Mouse (Mus musculus) myocyte (in vitro differentiated cells): ENCODE results near the gene Msh2. TPM values are rescaled to one million over a fixed set of nuclear protein-coding genes. Genes with fewer than 3 reads are reported as not detected.
"Not testable (repeated sequence)": the region's sequence is repeated elsewhere in the genome, so short reads cannot be mapped to it uniquely, and the experiment has no call there.

Source experiments
- H3K27me3 ChIP-seq: one replicate; pipeline ENCODE4 v1.6.1; 2011; ENCODE audit not compliant: control insufficient read depth, insufficient read depth, insufficient read length
- H3K36me3 ChIP-seq: one replicate; pipeline ENCODE4 v1.6.1; 2011; ENCODE audit not compliant: control insufficient read depth, insufficient read depth
- H3K4me2 ChIP-seq: one replicate; pipeline ENCODE4 v1.6.1; 2011; ENCODE audit warnings: low read depth, control low read depth
- H3K4me3 ChIP-seq: one replicate; pipeline ENCODE4 v1.5.1; 2011; ENCODE audit warnings: mild to moderate bottlenecking, control low read depth, moderate library complexity
- H3K79me2 ChIP-seq: one replicate; pipeline ENCODE4 v1.6.1; 2011; ENCODE audit not compliant: control insufficient read depth, insufficient read depth
- H3ac ChIP-seq: one replicate; pipeline ENCODE4 v1.6.1; 2011; ENCODE audit not compliant: control insufficient read depth, insufficient read length
- CEBPB ChIP-seq: IDR thresholded peaks from 2 replicates; pipeline ENCODE4 v1.6.1; 2011; ENCODE audit warnings: mild to moderate bottlenecking, moderate library complexity; ENCODE audit not compliant: poor library complexity, insufficient read depth, severe bottlenecking
- E2F4 ChIP-seq: IDR thresholded peaks from one replicate; pipeline ENCODE4 v1.6.1; 2011; ENCODE audit warnings: mild to moderate bottlenecking, control low read depth, moderate library complexity; ENCODE audit not compliant: insufficient read depth
- MAX ChIP-seq: IDR thresholded peaks from one replicate; pipeline ENCODE4 v1.6.1; 2011; ENCODE audit warnings: low read depth, mild to moderate bottlenecking, control low read depth
- MYOD1 ChIP-seq, 3 experiments: IDR thresholded peaks; one replicate each; pipeline ENCODE4 v1.6.1; 2011; ENCODE audit warnings: control low read depth in 2 of 3, low read depth in 2 of 3, mild to moderate bottlenecking in 2 of 3, moderate library complexity in 1 of 3; ENCODE audit not compliant: insufficient read length in 2 of 3, control insufficient read depth in 1 of 3
- MYOG ChIP-seq, 3 experiments: IDR thresholded peaks; one replicate each; pipeline ENCODE4 v1.6.1; 2011; ENCODE audit warnings: control low read depth in 2 of 3, low read depth in 2 of 3, mild to moderate bottlenecking in 2 of 3; ENCODE audit not compliant: insufficient read length in 2 of 3, control insufficient read depth in 1 of 3, insufficient read depth in 1 of 3
- POLR2A ChIP-seq: IDR thresholded peaks from one replicate; pipeline ENCODE4 v1.6.1; 2011; ENCODE audit warnings: low read depth, mild to moderate bottlenecking, control low read depth, moderate library complexity; ENCODE audit not compliant: insufficient read length
- POLR2AphosphoS2 ChIP-seq: IDR thresholded peaks from one replicate; pipeline ENCODE4 v1.6.1; 2011; ENCODE audit warnings: low read depth, control low read depth; ENCODE audit not compliant: insufficient read length
- REST ChIP-seq: IDR thresholded peaks from one replicate; pipeline ENCODE4 v1.6.1; 2011; ENCODE audit warnings: mild to moderate bottlenecking, control low read depth, moderate library complexity; ENCODE audit not compliant: insufficient read depth, insufficient read length
- SRF ChIP-seq: IDR thresholded peaks from one replicate; pipeline ENCODE4 v1.6.1; 2011; ENCODE audit warnings: low read depth; ENCODE audit not compliant: control insufficient read depth, insufficient read length
- TCF12 ChIP-seq: IDR thresholded peaks from one replicate; pipeline ENCODE4 v1.6.1; 2011; ENCODE audit warnings: mild to moderate bottlenecking, control low read depth; ENCODE audit not compliant: poor library complexity, insufficient read depth, severe bottlenecking
- TCF3 ChIP-seq: IDR thresholded peaks from one replicate; pipeline ENCODE4 v1.6.1; 2011; ENCODE audit warnings: low read depth, control low read depth; ENCODE audit not compliant: insufficient read length
- USF1 ChIP-seq: IDR thresholded peaks from one replicate; pipeline ENCODE4 v1.6.1; 2011; ENCODE audit warnings: low read depth, mild to moderate bottlenecking, control low read depth, moderate library complexity
- polyA plus RNA-seq: library from polyadenylated mRNA; unstranded; fragments of >200 nt; fragmentation: generic; extraction: Trizol; gene quantifications from one replicate; pipeline ENCODE4 v1.2.1, GENCODE M21; 2012; ENCODE audit warnings: missing spikeins

Msh2 gene
- polyA plus RNA-seq, 1 experiment = 4.6 TPM

- no peak for TF ChIP-seq REST
- TF ChIP-seq E2F4 = no peak
- TF ChIP-seq MYOG (IDR thresholded peaks at IDR 0.05; ENCODE audit: control insufficient read depth in 1 of 3, insufficient read depth in 1 of 3, insufficient read length in 2 of 3, low read depth in 2 of 3) = no peak
- no peak for TF ChIP-seq MAX
- no peak for TF ChIP-seq MYOD1 (IDR thresholded peaks at IDR 0.05; ENCODE audit: control insufficient read depth in 1 of 3, insufficient read length in 2 of 3, low read depth in 2 of 3)
- no peak for TF ChIP-seq SRF
- TF ChIP-seq USF1 = no peak
- TF ChIP-seq CEBPB = no peak
- no peaks in the 10 kb centered on the region for H3K79me2 ChIP-seq
Measured at GRCm38 (mm10) chr17:87664238-87664637, 7.9 kb upstream of the Msh2 start.

GRCm38 (mm10) chr17:87665066-87665822 lies 6.9 kb upstream of the Msh2 start:
- no peak overlapping the region for H3ac ChIP-seq
- H3K4me3 ChIP-seq = no peak overlapping the region
- no peak overlapping the region for H3K4me2 ChIP-seq
- H3K79me2 ChIP-seq = no peaks in the 10 kb centered on the region
- no peaks in the 10 kb centered on the region for H3K27me3 ChIP-seq
- H3K36me3 ChIP-seq = no peaks in the 10 kb centered on the region
- no peak for TF ChIP-seq TCF12
- TF ChIP-seq MYOD1 (IDR thresholded peaks at IDR 0.05; ENCODE audit: control insufficient read depth in 1 of 3, insufficient read length in 2 of 3, low read depth in 2 of 3) = no peak
- TF ChIP-seq SRF = no peak
- TF ChIP-seq REST = no peak
- TF ChIP-seq TCF3 = no peak
- no peak for TF ChIP-seq POLR2AphosphoS2
- no peak for TF ChIP-seq E2F4
- no peak for TF ChIP-seq USF1
- TF ChIP-seq POLR2A = no peak
- no peak for TF ChIP-seq MYOG (IDR thresholded peaks at IDR 0.05; ENCODE audit: control insufficient read depth in 1 of 3, insufficient read depth in 1 of 3, insufficient read length in 2 of 3, low read depth in 2 of 3)
- no peak for TF ChIP-seq CEBPB

More at GRCm38 (mm10) chr17:87664238-87664637, 7.9 kb upstream of the Msh2 start:
- H3K4me3 ChIP-seq = no peak overlapping the region
- H3K36me3 ChIP-seq = no peaks in the 10 kb centered on the region
- no peaks in the 10 kb centered on the region for H3K27me3 ChIP-seq
- H3ac ChIP-seq = no peak overlapping the region
- no peak overlapping the region for H3K4me2 ChIP-seq

- Histone ChIP-seq H3K79me2 (no peaks in the 10 kb centered on the region), H3K27me3 (no peaks in the 10 kb centered on the region), H3K4me2 (peak overlapping the region; percentile 88), H3K4me3 (peak overlapping the region; percentile 41), H3K36me3 (no peaks in the 10 kb centered on the region), H3ac (peak overlapping the region; percentile 8)
- TF ChIP-seq E2F4 = no peak
- TF ChIP-seq USF1 = no peak
- no peak for TF ChIP-seq MYOD1 (IDR thresholded peaks at IDR 0.05; ENCODE audit: control insufficient read depth in 1 of 3, insufficient read length in 2 of 3, low read depth in 2 of 3)
- TF ChIP-seq POLR2AphosphoS2 = no peak
- no peak for TF ChIP-seq MYOG (IDR thresholded peaks at IDR 0.05; ENCODE audit: control insufficient read depth in 1 of 3, insufficient read depth in 1 of 3, insufficient read length in 2 of 3, low read depth in 2 of 3)
- no peak for TF ChIP-seq TCF12
- no peak for TF ChIP-seq MAX
- no peak for TF ChIP-seq POLR2A
- no peak for TF ChIP-seq SRF
- TF ChIP-seq TCF3 = no peak
- TF ChIP-seq REST = no peak
- TF ChIP-seq CEBPB = no peak
Measured at GRCm38 (mm10) chr17:87672677-87673286, 652 bp downstream of the Msh2 start.

- not testable (repeated sequence) for H3K4me2 ChIP-seq, H3K79me2 ChIP-seq, H3K36me3 ChIP-seq, H3ac ChIP-seq, H3K27me3 ChIP-seq, H3K4me3 ChIP-seq
Measured at GRCm38 (mm10) chr17:87676916-87677474, 4.9 kb downstream of the Msh2 start.

- Histone ChIP-seq H3ac (no peak overlapping the region), H3K79me2 (no peaks in the 10 kb centered on the region), H3K4me2 (no peak overlapping the region), H3K4me3 (no peak overlapping the region), H3K36me3 (peaks cover 5% of the 10 kb centered on the region), H3K27me3 (no peaks in the 10 kb centered on the region)
- no peak for TF ChIP-seq MYOG (IDR thresholded peaks at IDR 0.05; ENCODE audit: control insufficient read depth in 1 of 3, insufficient read depth in 1 of 3, insufficient read length in 2 of 3, low read depth in 2 of 3)
- no peak for TF ChIP-seq REST
Measured at GRCm38 (mm10) chr17:87677656-87678055, 5.5 kb downstream of the Msh2 start.
